Mouse (Mus musculus) hindbrain, embryonic 15.5 days (tissue): ENCODE measurements around the gene Piezo1. TPM values are rescaled to one million over a fixed set of nuclear protein-coding genes. Genes with fewer than 3 reads are reported as not detected.

Experiments used
- ATAC-seq: fragments of 200-750 bp; cut with Nextera tagmentation; 2 replicates; pipeline ENCODE4 v1.8.0; 2017; ENCODE audit warnings: low read depth, moderate number of reproducible peaks, moderate TSS enrichment; ENCODE audit not compliant: low FRiP score
- H3K27ac ChIP-seq: fragments of 300-500 bp; sonication (generic); replicated peaks from 2 replicates; pipeline ENCODE4 v1.5.1; 2015; ENCODE audit warnings: mild to moderate bottlenecking, inconsistent platforms
- H3K27me3 ChIP-seq: fragments of 300-500 bp; sonication (generic); 2 replicates; pipeline ENCODE4 v1.6.1; 2015; ENCODE audit warnings: control low read depth, inconsistent platforms
- H3K36me3 ChIP-seq: fragments of 300-500 bp; sonication (generic); 2 replicates; pipeline ENCODE4 v1.6.1; 2015; ENCODE audit warnings: control low read depth, inconsistent platforms
- H3K4me1 ChIP-seq: fragments of 300-500 bp; sonication (generic); replicated peaks from 2 replicates; pipeline ENCODE4 v1.6.1; 2015; ENCODE audit warnings: control low read depth, inconsistent platforms
- H3K4me2 ChIP-seq: fragments of 300-500 bp; sonication (generic); 2 replicates; pipeline ENCODE4 v1.6.1; 2015; ENCODE audit warnings: moderate library complexity, mild to moderate bottlenecking, inconsistent platforms
- H3K4me3 ChIP-seq: fragments of 300-500 bp; sonication (generic); 2 replicates; pipeline ENCODE4 v1.5.1; 2015; ENCODE audit warnings: mild to moderate bottlenecking, inconsistent platforms
- H3K9ac ChIP-seq: fragments of 300-500 bp; sonication (generic); 2 replicates; pipeline ENCODE4 v1.6.1; 2015; ENCODE audit warnings: inconsistent platforms
- H3K9me3 ChIP-seq: fragments of 300-500 bp; sonication (generic); 2 replicates; pipeline ENCODE4 v1.6.1; 2016; ENCODE audit warnings: control low read depth, inconsistent platforms
- WGBS: fragments of 180-500 bp; shearing (Covaris S2); methylation state at CpG from one replicate; pipeline ENCODE4 v1.1.7; 2015; 5-methylcytosine and 5-hydroxymethylcytosine counted together
- polyA plus RNA-seq: library from polyadenylated mRNA; unstranded; fragments of >200 nt; fragmentation: Nextera tagmentation; extraction: Ambion mirVana; gene quantifications from 2 replicates; pipeline ENCODE4 v1.2.1, GENCODE M21; 2015

Gene Piezo1
- polyA plus RNA-seq, 1 experiment from 2014 or later, result 2.8 TPM

DNA sequence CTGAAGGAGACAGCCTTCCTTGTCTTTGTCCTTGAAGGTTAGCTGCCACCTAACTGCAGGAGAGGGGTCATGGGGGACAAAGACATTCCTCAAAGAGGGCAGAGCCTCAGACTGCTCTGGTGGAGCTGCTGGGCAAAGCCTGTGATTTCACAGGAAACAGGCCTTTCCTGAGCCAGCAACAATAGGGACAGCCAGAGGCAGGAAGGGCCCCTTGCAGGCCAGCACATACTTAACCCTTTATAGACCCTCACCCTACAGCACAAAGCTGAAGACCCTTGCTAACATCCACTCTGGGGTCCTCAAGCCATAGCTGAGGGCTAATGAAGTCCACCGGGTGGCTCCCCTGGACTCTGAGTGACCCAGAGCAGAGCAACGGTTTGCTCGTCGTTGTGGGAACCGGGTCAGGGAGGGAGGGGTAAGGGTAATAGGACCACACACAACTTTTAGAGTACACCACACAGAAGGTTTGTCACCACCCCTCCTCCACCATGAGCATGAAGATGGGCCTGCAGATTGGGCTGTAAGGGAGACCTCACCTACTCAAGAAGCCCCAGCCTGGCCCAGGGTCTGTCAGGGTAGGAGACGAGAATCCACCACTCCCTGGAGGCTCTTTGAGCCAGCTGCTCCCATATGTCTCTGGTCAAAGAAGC, 33.5 kb downstream of the Piezo1 start:
- WGBS, result 24% methylated on average over 6 of the region's 6 CpGs
- H3K4me2 ChIP-seq, result no peak overlapping the region
- H3K9ac ChIP-seq, result no peak overlapping the region
- H3K36me3 ChIP-seq, result no peaks in the 10 kb centered on the region
- no peaks in the 10 kb centered on the region for H3K27me3 ChIP-seq
- H3K9me3 ChIP-seq, result no peaks in the 10 kb centered on the region
- H3K4me3 ChIP-seq, result no peak overlapping the region
- no peaks in the 10 kb centered on the region; the same call in 1 of the 2 replicates for H3K4me1 ChIP-seq
- no peak for ATAC-seq
- peak overlapping the region; percentile 51; the same call in 1 of the 2 replicates for H3K27ac ChIP-seq

DNA sequence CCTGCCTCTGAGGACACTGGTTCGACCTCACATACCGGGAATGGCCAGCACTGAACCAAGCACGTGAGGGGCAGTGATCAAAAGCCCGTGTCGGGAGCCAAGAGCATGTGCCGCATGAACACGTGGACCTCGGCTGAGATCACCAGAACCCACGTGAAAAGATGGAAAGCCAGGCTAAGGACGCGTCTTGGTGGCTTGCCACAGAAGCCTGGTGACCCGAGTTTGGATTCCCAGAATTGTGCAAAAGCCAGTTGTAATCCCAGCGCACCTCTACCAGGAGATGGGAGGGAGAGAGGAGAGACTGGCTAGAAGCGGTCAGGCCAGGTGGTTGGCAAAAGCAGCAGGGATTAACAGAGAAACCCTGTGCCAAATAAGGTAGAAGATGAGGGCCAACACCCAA, 35.4 kb downstream of the Piezo1 start:
- Histone ChIP-seq H3K4me2 (no peak overlapping the region), H3K9me3 (no peaks in the 10 kb centered on the region), H3K4me1 (no peaks in the 10 kb centered on the region; the same call in 1 of the 2 replicates), H3K9ac (no peak overlapping the region), H3K36me3 (no peaks in the 10 kb centered on the region), H3K27ac (no peak overlapping the region), H3K27me3 (no peaks in the 10 kb centered on the region), H3K4me3 (no peak overlapping the region)
- WGBS, result 91% methylated on average over 14 of the region's 14 CpGs
- ATAC-seq, result no peak

DNA sequence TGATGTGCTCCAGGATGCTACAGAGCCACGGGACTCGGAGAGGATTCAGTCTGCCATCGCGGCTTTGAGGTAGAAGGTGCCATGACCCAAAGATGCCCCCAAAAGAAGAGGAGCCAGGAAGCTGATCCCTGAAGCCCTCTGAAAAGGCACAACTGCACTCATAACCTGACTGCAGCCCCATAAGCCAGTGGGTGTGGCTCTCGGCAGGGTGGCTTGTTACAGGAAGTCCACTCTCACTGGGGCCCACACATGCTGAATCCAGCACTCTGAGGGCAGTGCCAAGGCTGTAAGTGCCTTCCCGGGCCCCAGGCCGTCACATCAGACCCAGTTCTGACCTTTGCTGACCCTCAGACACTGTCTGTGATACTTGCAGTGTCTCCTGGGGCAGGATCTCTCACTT, 38.7 kb downstream of the Piezo1 start:
- no peak overlapping the region for H3K4me3 ChIP-seq
- H3K36me3 ChIP-seq, result no peaks in the 10 kb centered on the region
- no peak overlapping the region for H3K4me2 ChIP-seq
- no peaks in the 10 kb centered on the region; the same call in 1 of the 2 replicates for H3K4me1 ChIP-seq
- ATAC-seq, result no peak
- no peaks in the 10 kb centered on the region for H3K27me3 ChIP-seq
- no peak overlapping the region for H3K9ac ChIP-seq
- no peak overlapping the region for H3K27ac ChIP-seq
- whole genome bisulfite sequencing, result 83% methylated on average over 7 of the region's 7 CpGs
- no peaks in the 10 kb centered on the region for H3K9me3 ChIP-seq

DNA sequence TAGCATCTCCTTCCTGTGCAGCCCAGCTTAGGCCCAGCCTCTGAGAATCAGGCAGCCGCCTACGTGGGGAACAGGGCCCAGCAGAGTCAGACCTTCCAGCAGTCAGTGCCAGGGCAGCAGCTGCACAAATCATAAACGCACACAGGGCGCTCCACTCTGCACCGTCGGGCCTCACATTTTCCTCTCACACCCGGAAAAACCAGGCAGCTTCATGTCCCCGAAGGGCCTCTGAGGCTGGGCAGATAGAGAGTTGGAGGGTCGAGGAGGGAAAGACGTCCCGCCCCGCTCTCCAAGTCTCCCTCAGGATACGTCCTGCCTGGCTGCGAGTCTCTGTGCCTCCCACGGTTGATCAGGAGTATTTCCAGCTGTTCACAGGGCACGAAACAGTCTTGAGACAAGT, 39.6 kb downstream of the Piezo1 start:
- no peak for ATAC-seq
- H3K4me3 ChIP-seq, result no peak overlapping the region
- H3K27me3 ChIP-seq, result no peaks in the 10 kb centered on the region
- H3K9ac ChIP-seq, result no peak overlapping the region
- H3K36me3 ChIP-seq, result no peaks in the 10 kb centered on the region
- H3K9me3 ChIP-seq, result no peaks in the 10 kb centered on the region
- H3K4me1 ChIP-seq, result no peaks in the 10 kb centered on the region
- H3K27ac ChIP-seq, result no peak overlapping the region
- WGBS, result 79% methylated on average over 16 of the region's 16 CpGs
- H3K4me2 ChIP-seq, result no peak overlapping the region

DNA sequence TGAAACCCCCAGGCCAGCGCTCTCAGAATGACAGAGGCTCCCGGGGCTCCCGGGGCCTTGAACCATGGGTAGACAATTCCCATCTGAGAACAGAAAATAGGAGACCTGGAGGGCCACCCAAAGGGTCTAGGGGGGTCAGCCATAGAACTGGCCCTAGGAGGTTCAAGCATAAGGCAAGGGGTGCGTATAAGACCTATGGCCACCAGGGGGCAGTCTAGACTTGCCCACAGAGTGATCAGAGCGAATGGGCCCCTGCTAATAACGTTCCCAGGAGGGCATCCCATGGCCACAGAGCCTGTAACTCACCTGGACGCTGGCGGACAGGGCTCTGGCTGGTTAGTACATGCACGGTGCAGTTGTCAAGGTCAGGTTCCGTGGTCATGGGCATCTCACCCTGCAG, 50.3 kb downstream of the Piezo1 start:
- Histone ChIP-seq H3K27ac (no peak overlapping the region), H3K36me3 (no peaks in the 10 kb centered on the region), H3K27me3 (no peaks in the 10 kb centered on the region), H3K9ac (no peak overlapping the region), H3K4me1 (no peaks in the 10 kb centered on the region), H3K9me3 (no peaks in the 10 kb centered on the region), H3K4me3 (no peak overlapping the region), H3K4me2 (no peak overlapping the region)
- 40% methylated on average over 10 of the region's 10 CpGs for WGBS
- no peak for ATAC-seq

DNA sequence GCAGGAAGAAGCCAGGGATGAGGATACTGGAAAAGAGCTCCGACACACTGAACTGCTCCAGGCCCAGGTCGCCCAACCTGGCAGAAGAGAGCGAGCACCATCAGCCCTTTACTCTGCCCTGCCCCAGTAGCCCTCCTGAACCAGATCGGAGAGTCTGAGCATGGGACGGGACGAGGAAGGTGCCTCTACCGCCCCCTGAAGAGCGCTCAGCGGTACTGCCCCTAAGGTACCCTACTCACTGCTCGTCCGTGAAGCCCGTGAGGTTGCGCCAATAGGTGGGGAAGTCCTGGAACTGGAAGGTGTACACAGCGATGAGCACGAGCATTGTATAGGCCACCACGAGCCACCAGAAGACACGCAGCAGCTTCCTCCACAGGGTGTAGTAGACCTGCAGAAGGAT, 53.2 kb downstream of the Piezo1 start:
- Histone ChIP-seq H3K9ac (no peak overlapping the region), H3K27ac (no peak overlapping the region), H3K36me3 (no peaks in the 10 kb centered on the region), H3K4me2 (no peak overlapping the region), H3K9me3 (no peaks in the 10 kb centered on the region), H3K4me3 (no peak overlapping the region), H3K4me1 (no peaks in the 10 kb centered on the region), H3K27me3 (no peaks in the 10 kb centered on the region)
- ATAC-seq, result no peak
- WGBS, result 67% methylated on average over 17 of the region's 17 CpGs

DNA sequence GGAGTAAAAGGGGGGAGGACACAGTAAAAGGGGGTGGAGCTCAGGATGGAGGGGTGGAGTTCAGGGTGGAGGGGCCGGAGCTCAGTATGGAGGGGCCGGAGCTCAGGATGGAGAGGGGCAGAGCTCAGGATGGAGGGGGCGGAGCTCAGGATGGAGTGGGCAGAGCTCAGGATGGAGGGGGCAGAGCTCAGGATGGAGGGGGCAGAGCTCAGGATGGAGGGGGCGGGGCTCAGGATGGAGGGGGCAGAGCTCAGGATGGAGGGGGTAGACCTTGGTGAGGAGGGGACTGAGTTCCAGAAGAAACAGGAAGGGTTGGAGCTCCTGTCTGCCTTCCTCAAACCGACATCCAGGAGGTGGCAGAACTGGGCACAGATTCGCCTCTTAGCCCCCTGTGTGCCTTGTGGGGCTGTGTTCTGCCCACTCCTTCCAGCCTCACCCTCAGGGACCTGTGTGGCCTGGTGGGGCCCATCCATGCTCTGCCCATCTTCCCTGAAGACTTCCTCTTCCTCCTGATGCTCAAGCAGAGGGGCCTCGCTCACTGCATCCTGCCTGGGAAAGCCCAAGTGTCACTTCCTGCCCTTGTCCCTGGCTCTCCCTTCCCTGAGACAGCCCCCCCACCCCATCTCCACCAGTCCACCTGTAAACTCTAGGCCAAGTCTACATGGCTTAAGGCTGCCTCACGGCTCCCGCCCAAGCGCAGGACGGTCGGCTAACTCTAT, 54.0 kb downstream of the Piezo1 start:
- Histone ChIP-seq H3K9me3 (no peaks in the 10 kb centered on the region), H3K27me3 (no peaks in the 10 kb centered on the region), H3K36me3 (no peaks in the 10 kb centered on the region), H3K9ac (no peak overlapping the region), H3K27ac (no peak overlapping the region), H3K4me2 (no peak overlapping the region), H3K4me3 (no peak overlapping the region), H3K4me1 (no peaks in the 10 kb centered on the region)
- no peak for ATAC-seq
- 83% methylated on average over 12 of the region's 12 CpGs for WGBS

DNA sequence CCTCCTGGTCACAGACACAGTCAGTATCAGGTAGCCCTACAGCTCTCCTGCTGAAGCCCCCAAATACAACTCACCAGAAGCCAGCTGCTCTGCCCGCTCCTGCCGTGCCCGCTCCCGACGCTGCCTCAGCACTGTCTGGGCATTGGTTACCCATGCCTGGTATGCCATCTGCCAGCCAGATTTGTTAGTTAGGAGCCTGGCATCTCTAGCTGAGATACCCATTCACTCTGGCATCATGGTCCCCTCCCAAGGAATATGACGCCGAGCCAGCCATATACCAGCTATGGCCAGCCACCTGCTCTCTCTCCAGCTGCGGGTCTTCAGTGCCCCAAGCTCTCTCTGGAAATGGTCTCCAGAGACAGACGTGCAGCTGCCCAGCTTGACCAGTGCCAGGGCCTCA, 62.7 kb downstream of the Piezo1 start:
- WGBS, result 84% methylated on average over 9 of the region's 9 CpGs

DNA sequence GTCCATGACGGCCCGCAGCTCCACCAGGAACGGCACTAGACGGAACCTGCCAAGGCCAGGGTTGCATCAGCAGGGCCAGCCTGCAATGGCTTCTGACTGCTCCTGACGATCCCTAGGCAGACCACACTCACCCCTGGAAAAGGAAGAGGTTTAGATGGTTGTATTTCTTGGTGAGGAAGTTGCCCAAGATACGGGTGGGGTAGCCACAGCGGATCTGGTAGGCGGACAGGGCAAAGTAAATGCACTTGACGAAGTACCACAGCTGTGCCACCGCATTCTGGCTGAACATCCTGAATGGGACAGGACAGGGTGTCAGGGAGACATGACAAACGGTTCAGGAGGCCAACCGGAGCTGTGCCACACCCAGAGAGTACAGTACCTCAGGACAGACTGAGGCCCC, 66.3 kb downstream of the Piezo1 start:
- no peak for ATAC-seq
- H3K36me3 ChIP-seq, result peaks cover 41% of the 10 kb centered on the region
- H3K4me3 ChIP-seq, result no peak overlapping the region
- no peak overlapping the region for H3K4me2 ChIP-seq
- WGBS, result 90% methylated on average over 12 of the region's 12 CpGs
- no peak overlapping the region for H3K9ac ChIP-seq
- no peaks in the 10 kb centered on the region for H3K4me1 ChIP-seq
- H3K27ac ChIP-seq, result no peak overlapping the region
- H3K9me3 ChIP-seq, result no peaks in the 10 kb centered on the region
- H3K27me3 ChIP-seq, result no peaks in the 10 kb centered on the region

More for the DNA sequence above, 62.7 kb downstream of the Piezo1 start:
- H3K4me3 ChIP-seq, result no peak overlapping the region
- no peaks in the 10 kb centered on the region for H3K27me3 ChIP-seq
- no peak for ATAC-seq
- no peaks in the 10 kb centered on the region for H3K4me1 ChIP-seq
- H3K4me2 ChIP-seq, result no peak overlapping the region
- no peaks in the 10 kb centered on the region for H3K9me3 ChIP-seq
- peaks cover 12% of the 10 kb centered on the region for H3K36me3 ChIP-seq
- no peak overlapping the region for H3K9ac ChIP-seq
- H3K27ac ChIP-seq, result no peak overlapping the region

DNA sequence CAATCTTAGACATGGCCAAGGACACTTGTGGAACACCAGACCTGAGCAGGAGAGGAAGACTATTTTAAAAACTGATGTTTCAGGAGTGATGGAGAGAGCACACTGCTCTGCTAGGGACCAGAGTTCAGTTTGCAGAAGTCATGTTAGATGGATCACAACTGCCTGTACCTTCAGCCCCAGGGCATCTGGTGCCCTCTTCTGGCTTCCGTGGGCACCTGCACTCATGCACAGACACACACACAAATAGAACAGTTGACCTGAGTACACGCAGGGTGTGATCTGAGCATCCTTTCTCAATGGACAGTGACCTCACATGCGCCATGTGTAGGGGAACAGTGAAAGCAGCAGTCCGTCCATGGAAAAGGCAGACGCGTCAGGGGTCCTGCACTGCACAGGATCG, 67.3 kb downstream of the Piezo1 start:
- 95% methylated on average over 7 of the region's 7 CpGs for WGBS
- ATAC-seq, result no peak
- Histone ChIP-seq H3K27me3 (no peaks in the 10 kb centered on the region), H3K27ac (no peak overlapping the region), H3K4me2 (no peak overlapping the region), H3K9me3 (no peaks in the 10 kb centered on the region), H3K36me3 (peaks cover 50% of the 10 kb centered on the region), H3K9ac (no peak overlapping the region), H3K4me3 (no peak overlapping the region), H3K4me1 (no peaks in the 10 kb centered on the region)

DNA sequence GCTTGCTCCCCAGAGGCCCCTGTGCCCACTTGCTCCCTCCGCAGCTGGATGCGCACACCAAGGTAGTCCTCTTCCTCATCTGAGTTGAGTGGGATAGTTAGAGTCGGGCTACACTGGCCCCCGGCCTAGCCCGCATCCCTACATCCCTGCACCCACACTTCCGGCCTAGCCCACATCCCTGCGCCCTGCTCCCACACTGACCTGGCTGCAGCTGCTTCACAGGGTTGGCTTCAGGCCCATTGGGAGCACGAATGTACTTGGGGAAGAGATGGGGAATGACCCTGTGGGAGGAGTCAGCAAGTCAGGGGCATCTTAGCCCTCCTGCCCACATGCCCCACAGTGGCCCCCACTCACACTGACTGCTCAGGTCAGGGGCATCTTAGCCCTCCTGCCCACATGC, 68.7 kb downstream of the Piezo1 start:
- Histone ChIP-seq H3K36me3 (peaks cover 63% of the 10 kb centered on the region), H3K4me2 (no peak overlapping the region), H3K27ac (no peak overlapping the region), H3K27me3 (no peaks in the 10 kb centered on the region), H3K4me1 (peaks cover under 1% of the 10 kb centered on the region), H3K9me3 (no peaks in the 10 kb centered on the region), H3K9ac (no peak overlapping the region), H3K4me3 (no peak overlapping the region)
- no peak for ATAC-seq
- WGBS, result 97% methylated on average over 8 of the region's 8 CpGs

DNA sequence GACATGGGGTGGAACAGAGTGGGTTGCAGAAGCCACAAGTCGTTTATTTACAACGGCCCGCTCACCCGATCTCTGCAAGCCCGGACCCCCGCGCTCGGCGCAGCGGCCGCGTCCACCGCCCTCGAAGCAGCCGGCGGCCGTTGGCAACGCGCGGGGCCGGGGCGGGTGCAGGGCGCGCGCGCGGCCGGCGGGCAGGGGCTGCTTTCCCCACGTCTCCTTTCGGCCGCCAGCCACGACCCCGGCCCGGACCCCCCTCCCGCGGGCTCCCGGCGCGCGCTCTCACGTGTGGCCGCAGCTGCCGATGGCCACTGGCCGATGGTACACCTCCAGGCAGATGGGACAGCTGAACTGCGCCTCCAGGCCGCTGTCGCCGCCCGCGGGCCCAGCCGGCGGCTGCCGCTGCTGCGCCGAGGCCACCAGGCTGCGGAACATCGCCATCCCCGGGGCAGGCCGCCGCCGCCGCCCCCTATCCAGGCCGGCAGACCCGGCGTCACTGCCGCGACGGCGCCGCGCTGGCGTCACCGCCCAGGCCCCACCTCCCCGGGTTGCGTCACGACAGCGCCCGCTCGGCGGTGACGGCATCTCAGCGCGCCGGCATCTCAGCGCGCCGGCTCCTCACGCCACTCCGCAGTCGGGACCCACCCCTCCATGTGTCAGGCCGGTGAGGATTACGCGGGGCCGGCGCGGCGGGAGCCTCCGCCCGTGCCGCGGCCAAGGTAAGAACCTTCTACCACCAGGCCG, 75.4 kb downstream of the Piezo1 start, which contains the start of the genes Rnf166 and Ctu2:
TSS of gene Rnf166 (minus strand) at position 485 of the 741 bp plus-strand sequence.
TSS of gene Ctu2 (plus strand) at position 564 of the 741 bp plus-strand sequence.
- peak within 1 kb of the TSS; percentile 89 for H3K27ac ChIP-seq
- peak within 1 kb of the TSS; percentile 97 for H3K4me2 ChIP-seq
- peak within 1 kb of the TSS; percentile 94 for H3K9ac ChIP-seq
- no peaks in the 10 kb centered on the region for H3K27me3 ChIP-seq
- no peaks in the 10 kb centered on the region for H3K9me3 ChIP-seq
- ATAC-seq, result peak; percentile 94
- peaks cover 28% of the 10 kb centered on the region for H3K4me1 ChIP-seq
- H3K36me3 ChIP-seq, result peaks cover 35% of the 10 kb centered on the region
- peak within 1 kb of the TSS; percentile 80 for H3K4me3 ChIP-seq
- under 1% methylated on average over 79 of the region's 103 CpGs for WGBS
